Mouse (Mus musculus) effector memory CD4-positive, alpha-beta T cell, adult 5 months (primary cell): ENCODE results near the gene Odf3. TPM values are rescaled to one million over a fixed set of nuclear protein-coding genes. Genes with fewer than 3 reads are reported as not detected.

ENCODE experiments used
- polyA plus RNA-seq: library from polyadenylated mRNA; unstranded; fragments of 100-300 nt; shearing (Covaris generic); gene quantifications from one replicate; pipeline ENCODE4 v1.2.1, GENCODE M21; 2017

Gene Odf3
- polyA plus RNA-seq = not detected

GRCm38 (mm10) chr7:140847755-140848580, at the start of gene Odf3:
Gene Odf3 (plus strand): TSS chr7:140847805.

GRCm38 (mm10) chr7:140821653-140822329, 25.8 kb upstream of the Odf3 start, which contains the start of gene Zfp941:
Gene Zfp941 (minus strand): TSS chr7:140822178.

DNA sequence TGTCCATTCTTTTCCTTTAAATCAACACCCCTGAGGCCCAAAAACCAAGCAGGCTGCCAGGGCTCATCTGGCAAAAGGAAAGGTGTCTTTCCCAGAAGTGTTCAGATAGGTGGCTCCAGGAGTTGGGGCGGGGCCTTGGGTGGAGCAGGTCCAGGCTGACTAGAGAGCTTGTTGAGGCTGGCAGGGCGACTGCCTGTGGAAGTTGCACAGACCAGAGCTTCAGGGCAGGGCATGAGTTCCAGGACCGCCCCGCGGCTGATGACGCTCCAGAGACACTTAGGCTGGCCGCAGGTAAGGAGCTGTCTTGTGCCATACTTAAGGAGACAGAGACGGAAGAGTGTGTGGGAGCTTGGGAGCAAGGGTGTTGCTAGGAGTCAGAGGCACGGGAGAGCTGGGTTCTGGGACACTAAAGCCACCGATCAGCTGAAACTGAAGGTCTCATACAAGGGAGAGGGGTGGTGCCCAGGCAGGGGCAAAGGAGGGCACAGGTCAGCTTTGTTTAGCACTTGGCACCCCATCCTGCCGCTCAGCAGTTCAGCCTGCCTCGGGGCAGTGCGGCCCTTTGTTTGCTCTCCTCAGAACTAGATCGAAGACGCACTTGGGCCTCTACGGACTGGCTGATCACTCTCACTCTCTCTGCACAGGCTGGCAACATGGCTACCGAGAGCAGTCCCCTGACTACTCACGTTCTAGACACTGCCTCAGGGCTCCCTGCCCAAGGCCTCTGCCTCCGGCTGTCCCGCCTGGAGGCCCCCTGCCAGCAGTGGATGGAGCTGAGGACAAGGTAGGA, 12.4 kb upstream of the Odf3 start, which contains the start of gene Urah:
Gene Urah, plus strand, starts transcription at position 51 of the 790 bp plus-strand sequence.

DNA sequence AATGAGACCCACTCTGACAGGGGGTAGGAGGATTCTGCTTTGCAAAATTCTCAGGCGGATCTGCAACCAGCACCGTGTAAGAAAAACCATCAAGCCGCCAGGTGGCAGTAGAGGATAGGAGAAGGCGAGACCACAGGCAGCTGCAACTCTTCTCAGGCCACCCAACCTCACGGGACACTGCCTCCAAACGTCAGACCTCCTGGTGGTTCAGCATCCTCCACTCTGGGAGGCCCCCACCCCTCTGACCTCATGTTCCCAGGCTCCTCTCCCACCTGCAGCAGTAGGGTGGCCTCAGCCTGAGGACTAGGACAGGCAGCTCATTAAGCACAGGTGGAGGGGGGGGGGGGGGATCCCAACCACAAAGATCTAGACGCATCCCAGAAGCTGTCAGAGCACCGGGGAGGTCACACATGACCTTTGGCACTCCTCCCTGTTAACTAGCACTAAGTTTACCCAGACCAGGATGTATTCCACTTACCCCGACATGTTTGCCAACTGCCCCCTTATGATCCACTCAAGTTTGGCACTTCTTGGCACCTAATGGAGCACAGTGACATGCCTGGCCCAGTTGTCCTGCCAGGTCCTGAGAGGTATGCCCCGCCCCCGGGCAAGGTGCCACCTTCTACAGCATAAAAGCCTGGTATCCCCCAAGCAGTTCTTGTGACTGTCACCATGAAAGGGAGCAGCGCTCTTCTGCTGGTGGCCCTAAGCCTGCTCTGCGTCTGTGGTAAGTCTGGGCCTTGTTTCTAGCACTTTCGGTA, 2.5 kb upstream of the Odf3 start, which contains the start of gene Scgb1c1:
Gene Scgb1c1, plus strand, starts transcription at position 643 of the 761 bp plus-strand sequence.

DNA sequence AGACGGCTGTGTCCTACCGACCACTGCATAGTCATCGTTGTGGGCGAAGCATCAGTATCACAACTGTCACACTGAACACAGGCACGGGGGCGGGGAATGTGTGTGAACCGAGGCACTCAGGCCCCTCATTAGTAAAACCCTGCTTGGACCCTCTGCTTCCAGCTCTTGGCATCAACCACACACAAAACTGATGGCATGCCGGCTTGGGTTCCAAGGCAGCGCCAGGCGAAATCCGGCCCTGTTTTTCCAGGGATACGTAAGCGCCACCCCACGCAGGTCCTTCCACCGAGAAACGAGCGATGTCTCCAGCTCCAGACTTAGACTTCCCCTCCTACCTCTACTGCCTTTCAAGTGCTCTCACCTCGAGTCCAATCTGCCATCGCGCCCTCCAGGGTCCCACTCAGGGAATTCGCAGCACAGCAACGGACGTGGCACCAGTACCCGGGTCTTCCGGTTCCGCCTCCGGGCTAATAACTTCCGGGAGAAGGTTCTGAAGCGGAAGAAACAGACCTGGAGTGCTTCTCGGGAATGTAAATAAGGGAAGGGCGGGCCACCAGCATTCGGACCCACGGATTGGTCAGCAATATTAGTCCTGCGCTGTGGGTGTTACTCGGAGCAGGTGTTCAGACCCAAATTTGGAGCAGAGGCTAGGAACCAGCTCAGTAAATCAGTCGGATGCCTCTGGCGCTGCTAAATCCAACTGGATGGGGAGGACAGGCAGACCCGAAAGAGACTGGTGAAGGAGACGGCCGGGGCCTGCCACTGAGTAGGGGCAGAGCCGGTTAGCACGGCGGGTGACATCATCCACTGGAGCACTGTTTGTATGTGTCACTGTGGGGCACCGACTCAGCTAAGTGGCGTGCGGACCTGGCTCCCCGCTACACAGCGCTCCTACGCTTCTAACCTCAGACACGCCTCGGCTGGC, 8.5 kb downstream of the Odf3 start, which contains the start of gene Gm45785:
Gene Gm45785, minus strand, starts transcription at position 472 of the 925 bp plus-strand sequence.

GRCm38 (mm10) chr7:140856785-140857549, 9.4 kb downstream of the Odf3 start, which contains the start of gene Ric8a:
Gene Ric8a (plus strand): TSS chr7:140856957.

GRCm38 (mm10) chr7:140857550-140858505, 10.2 kb downstream of the Odf3 start, which contains the start of gene Bet1l:
Gene Bet1l (minus strand): TSS chr7:140857577.

GRCm38 (mm10) chr7:140881696-140882468, 34.3 kb downstream of the Odf3 start, which contains the start of the genes Psmd13 and Sirt3:
Gene Psmd13 (plus strand): TSS chr7:140881968.
Gene Sirt3 (minus strand): TSS chr7:140882309.

DNA sequence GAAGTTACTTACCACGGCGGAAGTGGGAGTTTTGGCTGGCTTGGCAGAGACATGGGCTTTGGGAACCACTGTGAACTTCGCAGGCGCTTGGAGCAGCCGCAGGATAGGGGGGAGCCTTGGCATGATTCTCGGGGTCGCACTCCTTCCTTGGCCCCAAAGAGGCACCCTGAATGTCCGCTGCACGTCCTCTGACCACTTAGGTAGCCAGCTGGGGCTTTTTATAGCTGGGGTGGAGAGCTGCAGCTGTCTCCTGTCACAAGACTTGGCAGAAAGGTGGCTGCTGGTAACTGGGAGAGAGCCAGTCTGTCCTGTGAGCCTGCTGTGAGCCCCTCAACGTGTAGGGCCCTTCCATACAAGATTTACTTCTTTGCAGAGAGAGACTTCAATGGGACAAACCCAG, 52.6 kb downstream of the Odf3 start, which contains the start of gene Cox8b:
Gene Cox8b, minus strand, starts transcription at position 227 of the 400 bp plus-strand sequence.

Other genes with a start within 250 kb of the Odf3 start
- not detected for gene Olfr46, start 246.5 kb upstream of the Odf3 start, polyA plus RNA-seq
- gene Olfr61, start 218.8 kb upstream of the Odf3 start, polyA plus RNA-seq = not detected
- gene Olfr53, start 201.4 kb upstream of the Odf3 start, polyA plus RNA-seq = not detected
- not detected for gene Olfr539, start 187.9 kb upstream of the Odf3 start, polyA plus RNA-seq
- not detected for gene Olfr45, start 165.9 kb upstream of the Odf3 start, polyA plus RNA-seq
- not detected for gene Olfr541, start 150.5 kb upstream of the Odf3 start, polyA plus RNA-seq
- gene Cyp2e1, start 84.1 kb upstream of the Odf3 start, polyA plus RNA-seq = 0.31 TPM
- gene Syce1, start 60.0 kb upstream of the Odf3 start, polyA plus RNA-seq = not detected
- gene Zfp941, start 25.6 kb upstream of the Odf3 start, polyA plus RNA-seq = 0.71 TPM
- not detected for gene Urah, start 12.8 kb upstream of the Odf3 start, polyA plus RNA-seq
- gene Scgb1c1, start 2.3 kb upstream of the Odf3 start, polyA plus RNA-seq = not detected
- not detected for gene Gm45785, start 8.5 kb downstream of the Odf3 start, polyA plus RNA-seq
- 88.6 TPM for gene Ric8a, start 9.2 kb downstream of the Odf3 start, polyA plus RNA-seq
- gene Bet1l, start 9.8 kb downstream of the Odf3 start, polyA plus RNA-seq = 42.5 TPM
- 134 TPM for gene Psmd13, start 34.2 kb downstream of the Odf3 start, polyA plus RNA-seq
- 5.5 TPM for gene Sirt3, start 34.5 kb downstream of the Odf3 start, polyA plus RNA-seq
- not detected for gene Cox8b, start 52.6 kb downstream of the Odf3 start, polyA plus RNA-seq
- not detected for gene Nlrp6, start 73.1 kb downstream of the Odf3 start, polyA plus RNA-seq
- gene Pgghg, start 93.6 kb downstream of the Odf3 start, polyA plus RNA-seq = 10.8 TPM
- not detected for gene Ifitm5, start 102.5 kb downstream of the Odf3 start, polyA plus RNA-seq
- not detected for gene Gm45717, start 108.1 kb downstream of the Odf3 start, polyA plus RNA-seq
- gene Ifitm2, start 108.2 kb downstream of the Odf3 start, polyA plus RNA-seq = 10.5 TPM
- 2.8 TPM for gene Ifitm1, start 119.4 kb downstream of the Odf3 start, polyA plus RNA-seq
- 8.0 TPM for gene Ifitm3, start 163.0 kb downstream of the Odf3 start, polyA plus RNA-seq
- gene Ifitm6, start 170.1 kb downstream of the Odf3 start, polyA plus RNA-seq = not detected
- gene Gm17387, start 181.3 kb downstream of the Odf3 start, polyA plus RNA-seq = not detected
- 25.8 TPM for gene B4galnt4, start 213.3 kb downstream of the Odf3 start, polyA plus RNA-seq
- 147 TPM for gene Pkp3, start 230.4 kb downstream of the Odf3 start, polyA plus RNA-seq